Mouse (Mus musculus) brain, embryonic 14.5 days (tissue): ENCODE measurements around the gene Gnaq. TPM values are rescaled to one million over a fixed set of nuclear protein-coding genes. Genes with fewer than 3 reads are reported as not detected.
"Not testable (repeated sequence)": the region's sequence is repeated elsewhere in the genome, so short reads cannot be mapped to it uniquely, and the experiment has no call there.

Experiments used
- DNase-seq: peaks from one replicate; pipeline ENCODE4 v3.0.0-alpha.2; 2011; ENCODE audit warnings: low read depth
- CTCF ChIP-seq: fragments of 200-500 bp; IDR thresholded peaks from 2 replicates; pipeline ENCODE4 v1.5.1; 2012; ENCODE audit warnings: inconsistent platforms, mild to moderate bottlenecking, moderate library complexity, borderline replicate concordance; ENCODE audit not compliant: insufficient read depth, insufficient read length; ENCODE audit errors: extremely low read depth
- POLR2A ChIP-seq: fragments of 200-500 bp; IDR thresholded peaks from 2 replicates; pipeline ENCODE4 v1.6.1; 2012; ENCODE audit warnings: mild to moderate bottlenecking, inconsistent platforms, borderline replicate concordance; ENCODE audit not compliant: poor library complexity, insufficient read depth, insufficient read length, severe bottlenecking; ENCODE audit errors: extremely low read depth
- polyA plus RNA-seq: library from polyadenylated mRNA; depleted of rRNA; stranded (reverse); fragments of >200 nt; gene quantifications from 2 replicates; pipeline ENCODE4 v1.2.3, GENCODE M21; 2012

Gnaq gene
- polyA plus RNA-seq, 1 experiment = 83.4 TPM

DNA sequence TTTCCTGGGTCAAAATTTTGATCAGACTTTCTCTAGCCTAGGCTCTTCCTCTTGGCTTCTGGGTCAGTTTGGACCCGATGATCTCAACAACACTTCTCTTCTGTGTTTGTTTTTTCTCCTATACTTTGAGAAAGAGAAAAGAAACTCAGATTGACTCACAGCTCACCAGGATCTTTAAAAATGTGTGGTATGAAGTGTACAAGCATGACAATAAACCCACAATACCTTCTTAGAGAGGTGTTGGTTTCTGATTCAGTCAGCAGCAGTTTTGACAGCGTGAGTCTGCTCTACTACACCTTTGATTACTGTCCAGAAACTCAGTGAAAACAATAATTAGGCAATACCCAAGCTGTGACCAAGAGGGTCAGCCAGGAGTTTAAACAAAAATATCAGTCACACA, 122.7 kb downstream of the Gnaq start:
- no peak for TF ChIP-seq POLR2A
- no peak for TF ChIP-seq CTCF

GRCm38 (mm10) chr19:16258766-16259355, 126.2 kb downstream of the Gnaq start:
- TF ChIP-seq POLR2A = no peak
- TF ChIP-seq CTCF = no peak
- DNase-seq = no peak

More for the DNA sequence above, 122.7 kb downstream of the Gnaq start:
- no peak for DNase-seq

- no peak for DNase-seq
- TF ChIP-seq POLR2A = no peak
- no peak for TF ChIP-seq CTCF
These were observed 127.3 kb downstream of the Gnaq start for GRCm38 (mm10) chr19:16259786-16260434.

DNA sequence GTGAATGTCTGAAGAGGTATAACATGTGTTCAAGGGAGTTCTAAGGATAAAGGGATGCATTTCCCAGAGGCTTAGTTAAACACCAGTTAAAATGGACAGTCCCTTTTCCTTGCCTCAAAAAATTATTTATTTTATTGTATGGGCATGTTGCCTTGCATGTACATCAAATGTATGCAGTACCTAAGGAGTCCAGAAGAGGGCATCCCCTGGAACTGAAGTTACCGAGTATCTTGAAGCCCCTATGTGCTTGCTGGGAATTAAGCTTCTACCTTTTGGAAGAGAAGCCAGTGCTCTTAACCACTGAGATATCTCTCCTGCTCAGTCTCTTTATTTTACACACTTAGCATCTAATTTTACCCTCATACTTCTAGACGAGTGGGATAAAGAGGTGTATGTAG, 127.8 kb downstream of the Gnaq start:
- TF ChIP-seq POLR2A (no peak), CTCF (peak; percentile 43; the same call in 1 of the 2 replicates)
- DNase-seq = peak; percentile 51

- no peak for DNase-seq
- TF ChIP-seq POLR2A = no peak
- TF ChIP-seq CTCF = no peak
These were observed 128.3 kb downstream of the Gnaq start for GRCm38 (mm10) chr19:16260973-16261372.

GRCm38 (mm10) chr19:16261631-16262030, 129.0 kb downstream of the Gnaq start:
- no peak for DNase-seq
- TF ChIP-seq CTCF (no peak), POLR2A (no peak)

DNA sequence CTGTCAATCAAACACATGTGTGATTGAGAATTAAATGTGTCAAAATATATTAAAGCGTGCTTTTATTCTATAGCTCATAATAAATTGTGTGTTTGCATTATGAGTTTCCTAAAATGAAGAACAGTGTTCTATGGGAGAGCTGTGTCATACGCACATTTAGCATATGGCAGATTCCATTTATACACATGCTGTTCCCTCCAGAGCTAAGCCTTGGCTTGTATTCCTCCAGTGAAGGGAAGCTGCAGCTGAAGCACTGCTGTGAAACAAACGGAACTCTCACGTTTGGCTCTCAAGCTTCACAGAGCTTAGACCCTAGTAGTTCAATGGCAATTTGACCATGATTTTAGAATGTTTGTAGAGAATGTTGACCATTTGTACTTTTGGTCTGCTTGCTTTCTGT, 129.7 kb downstream of the Gnaq start:
- TF ChIP-seq CTCF (no peak), POLR2A (no peak)
- DNase-seq = no peak

DNA sequence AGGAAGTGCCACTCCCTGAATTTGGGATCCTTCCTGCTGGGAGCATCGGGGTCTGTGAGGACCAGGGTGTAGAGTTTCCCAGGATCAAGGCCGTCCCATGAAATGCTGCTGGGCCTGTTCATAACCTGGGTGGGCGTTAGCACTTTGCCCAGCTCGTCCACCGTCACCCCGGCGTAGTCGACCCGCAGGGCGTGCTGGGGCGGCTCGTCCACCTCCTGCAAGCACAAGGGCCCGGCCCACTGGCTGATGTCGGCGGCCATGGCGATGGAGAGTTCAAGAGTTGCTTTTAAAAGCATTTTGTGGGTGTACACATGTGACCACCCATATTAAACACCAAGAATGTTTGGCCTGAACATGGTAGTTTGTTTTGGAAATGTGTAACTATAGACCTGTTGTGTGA, 134.7 kb downstream of the Gnaq start:
- DNase-seq = not testable (repeated sequence)

DNA sequence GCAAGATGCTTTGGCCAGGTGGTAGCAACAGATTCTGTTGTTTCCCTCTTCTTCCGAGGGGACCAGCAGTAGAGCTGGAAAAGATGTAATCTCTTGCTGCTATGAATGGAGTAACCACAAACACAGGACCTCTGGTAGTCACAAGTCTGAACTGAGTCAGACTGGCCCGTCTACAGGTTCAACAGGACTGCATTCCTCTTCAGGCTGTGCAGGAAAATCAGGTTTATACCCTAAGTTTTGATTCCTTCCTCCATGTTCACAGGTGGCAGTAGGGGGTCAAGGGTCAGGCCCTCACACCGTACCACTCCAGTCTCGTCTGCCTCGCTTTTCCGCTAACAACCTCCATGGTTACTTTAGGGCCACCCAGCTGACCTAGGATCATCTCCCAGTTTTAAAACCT, 137.6 kb downstream of the Gnaq start:
- DNase-seq = no peak
- no peak for TF ChIP-seq POLR2A
- TF ChIP-seq CTCF = no peak

GRCm38 (mm10) chr19:16271002-16271401, 138.4 kb downstream of the Gnaq start:
- TF ChIP-seq POLR2A (no peak), CTCF (no peak)
- DNase-seq = no peak

DNA sequence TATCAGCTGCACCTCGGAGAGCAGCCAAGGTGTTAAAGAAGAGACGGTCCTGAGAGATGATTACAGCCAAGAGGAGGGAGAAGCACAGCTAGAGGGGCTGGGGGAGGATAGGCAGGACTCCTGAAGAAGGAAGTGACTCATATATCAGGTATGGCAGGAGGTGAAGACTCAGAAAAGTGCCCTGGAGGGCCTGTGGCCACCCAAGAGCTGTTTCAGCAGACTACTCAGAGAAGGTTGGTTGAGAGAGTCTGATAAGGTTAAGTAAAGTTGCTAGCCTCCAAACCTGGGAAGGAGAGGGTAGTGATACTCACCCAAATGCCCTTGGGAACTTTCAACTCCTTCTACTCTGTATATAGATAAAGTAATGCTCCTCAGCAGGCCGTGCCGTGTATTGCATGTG, 140.4 kb downstream of the Gnaq start:
- no peak for DNase-seq
- no peak for TF ChIP-seq CTCF
- no peak for TF ChIP-seq POLR2A

GRCm38 (mm10) chr19:16280231-16280630, 147.6 kb downstream of the Gnaq start:
- DNase-seq = no peak
- no peak for TF ChIP-seq CTCF
- no peak for TF ChIP-seq POLR2A
